Mouse (Mus musculus) heart, adult 18-20 months (tissue): ENCODE measurements around the gene Nxpe4. TPM values are rescaled to one million over a fixed set of nuclear protein-coding genes. Genes with fewer than 3 reads are reported as not detected.

ENCODE experiments used
- DNase-seq, 2 experiments: peaks; one replicate each; pipeline ENCODE4 v3.0.0; 2021 to 2022; ENCODE audit warnings: mixed read lengths in 1 of 2
- total RNA-seq, 2 experiments: library from RNA; stranded (reverse); gene quantifications; 2 replicates each; pipeline ENCODE4 v1.2.3; 2021

Gene Nxpe4
- total RNA-seq, 2 experiments from 2014 or later: 4.8 to 5.3 TPM

DNA sequence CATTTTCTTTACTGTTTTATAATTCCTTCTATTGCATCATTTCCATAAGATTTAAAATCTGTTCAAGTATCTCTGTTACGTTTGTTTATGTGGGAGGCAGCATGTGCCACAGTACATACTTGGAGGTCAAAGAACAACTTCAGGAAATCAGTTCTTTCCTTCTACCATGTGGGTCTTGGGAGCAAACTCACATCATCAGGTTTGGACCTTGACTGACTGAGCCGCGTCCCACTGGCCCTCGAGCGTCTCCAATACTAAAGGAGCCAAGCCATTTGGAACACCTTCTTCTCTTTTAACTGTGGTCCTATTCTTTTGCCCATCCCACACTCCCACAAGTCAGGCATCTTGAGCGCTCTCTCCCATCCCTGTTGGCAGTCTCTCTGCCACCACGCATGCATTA lies 167.8 kb downstream of the Nxpe4 start:
- no peak for DNase-seq

DNA sequence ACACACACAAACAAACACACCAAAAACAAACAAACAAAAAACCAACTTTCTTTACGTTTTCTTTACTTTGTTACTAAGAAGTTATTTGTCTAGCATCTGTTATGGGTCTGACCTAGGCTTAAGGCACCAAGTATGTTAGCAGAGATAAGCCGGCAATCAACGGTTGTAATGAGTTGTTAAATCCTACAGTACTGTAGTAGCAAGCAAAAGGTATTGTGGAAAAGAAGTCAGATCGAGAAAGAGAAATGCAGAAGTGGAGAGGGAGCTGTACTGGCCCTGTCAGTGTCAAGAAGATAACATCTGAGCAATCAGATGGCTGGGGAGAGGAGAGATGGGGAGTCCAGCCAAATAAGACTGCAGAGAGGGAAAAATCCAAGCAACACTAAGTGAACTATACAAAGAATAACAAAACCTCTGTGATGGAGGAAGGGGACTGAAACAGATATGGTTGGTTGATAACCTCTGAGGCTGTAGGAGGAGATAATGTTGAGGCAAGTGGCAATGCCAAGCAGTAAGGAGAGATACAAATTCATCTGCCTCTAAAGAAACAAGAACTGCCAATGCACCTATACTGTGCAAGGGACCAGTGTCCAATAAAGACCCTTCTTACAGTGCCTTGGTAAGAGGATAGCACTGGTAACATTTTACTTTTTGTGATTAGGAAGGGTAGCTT lies 177.1 kb downstream of the Nxpe4 start:
- no peak for DNase-seq

DNA sequence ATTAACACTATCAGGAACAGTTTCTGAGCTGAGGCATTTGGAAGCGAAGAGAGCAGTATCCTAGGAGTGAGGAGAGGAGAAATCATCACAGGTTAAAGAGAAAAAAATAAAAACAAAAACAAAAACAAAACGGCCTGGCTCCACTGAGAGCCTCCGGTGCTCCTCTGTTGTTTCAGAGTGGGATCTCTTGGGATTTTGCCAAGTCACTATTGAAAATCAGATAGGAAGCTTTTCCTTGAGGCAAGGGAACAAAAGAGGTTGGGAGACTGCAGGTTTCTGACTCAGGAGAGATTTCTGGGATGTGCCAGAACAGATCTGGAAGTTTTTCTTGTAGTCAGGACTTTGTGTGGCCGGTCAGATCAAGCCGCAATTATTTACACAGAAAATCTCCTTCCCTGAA lies 177.7 kb downstream of the Nxpe4 start:
- DNase-seq: peak; percentile 18 to 34

DNA sequence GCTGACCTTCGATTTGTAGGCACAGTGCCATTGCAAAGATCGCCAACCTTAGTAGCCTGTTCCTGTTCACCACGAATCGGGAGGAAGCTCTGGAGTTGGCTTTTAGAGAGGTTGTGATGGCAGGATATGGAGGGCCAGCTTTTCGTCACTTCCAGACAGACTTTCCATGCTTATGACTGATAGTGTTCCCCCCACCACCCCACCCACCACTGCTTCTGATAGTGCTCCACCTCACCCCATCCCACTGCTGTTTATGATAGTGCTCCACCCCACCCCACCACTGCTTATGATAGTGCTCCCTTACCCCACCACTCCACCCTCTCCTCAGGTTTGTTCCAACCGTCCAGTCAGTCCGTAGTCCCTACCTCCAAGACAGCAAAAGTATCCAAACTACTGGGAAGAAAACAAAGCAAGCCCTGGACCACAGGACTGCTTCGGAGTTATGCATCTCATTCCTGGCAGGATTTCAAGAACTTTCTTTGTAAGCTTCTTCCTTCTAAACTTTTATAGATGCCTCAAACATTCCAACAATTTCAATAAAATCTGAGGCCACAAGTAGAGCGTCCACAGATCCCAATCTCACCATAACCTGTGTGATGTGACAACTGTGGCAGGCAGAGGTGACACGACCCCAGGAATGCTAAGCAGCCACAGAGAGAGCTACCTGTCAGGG lies 179.0 kb downstream of the Nxpe4 start:
- DNase-seq: no peak

DNA sequence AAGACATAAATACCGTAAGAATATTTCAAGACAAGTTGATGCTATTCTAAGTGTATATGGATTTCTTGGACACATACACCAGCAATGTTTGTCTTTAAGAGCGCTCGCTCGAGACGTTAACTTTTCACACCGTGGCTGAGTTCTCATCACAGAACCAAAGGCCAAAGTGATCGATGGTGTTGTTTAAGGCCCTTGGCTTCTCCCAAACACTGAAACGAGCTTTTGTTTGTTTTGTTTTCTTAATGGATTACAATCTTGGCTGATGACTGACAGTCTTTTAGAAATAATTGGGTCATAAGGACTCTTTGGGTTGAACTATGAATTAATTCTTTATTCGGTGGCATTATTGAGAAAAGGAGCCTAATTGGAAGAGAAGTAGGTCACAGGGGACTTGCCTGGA lies 183.6 kb downstream of the Nxpe4 start:
- no peak for DNase-seq

DNA sequence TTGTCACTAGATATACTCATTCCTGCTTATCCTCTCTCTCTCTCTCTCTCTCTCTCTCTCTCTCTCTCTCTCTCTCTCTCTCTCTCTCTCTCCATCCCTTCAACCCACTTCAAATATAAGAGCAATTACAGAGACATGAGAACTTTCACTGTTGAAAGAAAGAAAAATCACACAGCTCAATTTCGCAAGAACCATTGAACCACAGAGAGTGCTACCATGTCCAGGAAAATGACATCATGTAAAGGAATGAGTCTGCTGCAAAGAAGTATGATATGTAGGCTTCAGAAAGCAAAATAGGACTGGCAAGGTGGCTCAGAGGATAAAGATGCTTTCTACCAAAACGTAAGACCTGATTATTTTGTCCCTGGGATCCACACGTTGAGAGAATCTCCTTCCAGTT lies 184.0 kb downstream of the Nxpe4 start:
- no peak for DNase-seq

DNA sequence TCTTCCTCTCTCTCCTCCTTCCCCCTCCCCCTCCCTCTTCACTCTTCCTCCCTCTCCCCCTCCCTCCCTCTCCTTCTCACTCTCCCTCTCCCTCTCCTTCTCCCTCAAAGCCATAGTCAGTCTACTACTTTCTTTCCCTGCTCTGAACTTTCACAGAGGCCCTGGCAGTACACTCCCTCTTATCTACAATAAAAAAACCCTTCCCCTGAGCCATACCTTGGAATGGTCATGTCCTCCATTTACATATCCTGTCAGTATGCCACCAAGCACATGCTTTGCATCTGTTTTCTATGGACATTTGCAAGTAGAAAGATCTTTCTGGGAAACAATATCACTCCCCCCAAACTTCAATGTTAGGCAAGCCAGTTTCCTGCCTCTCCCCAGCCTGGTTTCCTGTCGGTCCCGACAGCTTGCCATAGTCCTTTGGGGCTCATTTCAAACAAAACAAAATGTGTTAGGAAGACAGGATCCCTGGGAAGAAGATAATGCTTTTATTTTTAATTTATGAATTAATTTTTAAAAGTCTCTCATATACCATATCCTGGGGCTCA lies 191.4 kb downstream of the Nxpe4 start, which contains the start of gene Nxpe2:
Gene Nxpe2 (minus strand): TSS at position 307 of the 551 bp plus-strand sequence.
- DNase-seq: peak; percentile 42 to 57

DNA sequence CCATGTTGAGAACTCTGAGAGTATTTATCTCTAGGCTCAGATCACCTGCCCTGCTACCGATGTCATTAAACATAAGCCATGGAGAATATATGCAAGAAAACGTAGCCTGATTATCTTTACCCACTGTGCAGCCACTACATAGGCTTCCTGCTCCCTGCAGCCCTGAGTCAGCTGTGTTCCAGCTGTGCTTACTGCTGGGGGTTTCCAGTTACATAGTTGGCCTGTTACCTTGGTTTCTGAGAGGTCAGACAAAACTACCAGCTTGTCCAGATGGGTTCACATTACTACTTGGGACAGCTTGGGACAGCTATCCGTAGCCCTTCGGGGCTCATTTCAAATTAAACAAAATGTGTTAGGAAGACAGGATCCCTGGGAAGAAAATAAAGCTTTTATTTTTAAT lies 192.3 kb downstream of the Nxpe4 start:
- peak in 1 of 2 experiments; percentile 15 for DNase-seq

DNA sequence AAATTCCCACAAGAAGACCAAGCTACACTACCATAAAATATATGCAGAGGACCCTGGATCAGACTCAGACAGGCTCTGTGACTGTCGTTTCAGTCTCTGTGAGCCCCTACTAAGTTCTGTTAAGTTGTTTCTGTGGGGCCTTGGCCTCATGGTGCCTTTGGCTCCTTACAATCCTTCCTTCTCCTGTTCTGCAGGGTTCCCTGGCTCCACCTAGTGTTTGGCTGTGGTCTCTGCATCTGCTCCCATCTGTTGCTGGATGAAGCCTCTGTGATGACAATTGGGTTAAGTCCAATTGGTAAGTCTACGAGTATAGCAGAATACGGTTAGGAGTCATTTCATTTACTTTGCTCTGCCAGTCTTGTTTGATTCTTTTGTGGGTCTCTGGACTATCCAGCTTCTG lies 193.0 kb downstream of the Nxpe4 start:
- peak; percentile 86 to 87 for DNase-seq

DNA sequence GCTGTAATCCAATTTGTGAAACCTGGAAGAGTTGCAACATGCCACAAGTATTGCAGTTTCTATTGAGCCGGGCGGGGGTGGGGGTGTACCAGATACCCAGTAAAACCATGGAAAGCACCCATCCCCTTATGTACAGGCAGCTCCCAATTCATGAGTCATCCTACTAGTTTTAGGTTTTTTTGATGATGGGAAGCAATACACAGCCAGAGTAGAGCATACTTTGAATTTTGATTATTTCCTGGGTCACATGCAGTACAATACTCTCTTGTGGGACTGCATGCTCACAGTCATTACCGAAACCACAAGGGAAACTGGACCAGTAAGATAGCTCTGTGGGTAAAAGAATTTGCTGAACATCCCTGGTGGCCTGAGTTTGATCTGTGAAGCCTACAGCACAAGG lies 195.3 kb downstream of the Nxpe4 start:
- no peak for DNase-seq

DNA sequence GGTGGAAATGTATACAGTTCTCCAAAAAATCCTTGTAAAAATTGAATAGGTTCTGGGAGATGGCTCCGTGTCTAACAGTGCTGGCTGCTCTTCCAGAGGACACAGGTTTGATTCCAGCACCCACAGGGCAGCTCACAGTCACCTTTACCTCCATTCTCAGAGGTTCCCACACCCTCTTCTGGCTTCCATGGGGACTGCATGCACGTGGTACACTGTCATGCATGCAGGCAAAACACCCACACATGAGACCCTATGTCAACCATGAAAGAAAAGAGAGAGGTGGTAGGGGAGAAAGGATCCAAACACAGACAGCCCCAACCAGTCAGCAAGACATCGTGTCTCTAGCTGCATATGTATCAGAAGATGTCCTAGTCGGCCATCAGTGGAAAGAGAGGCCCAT lies 199.0 kb downstream of the Nxpe4 start:
- DNase-seq: no peak

DNA sequence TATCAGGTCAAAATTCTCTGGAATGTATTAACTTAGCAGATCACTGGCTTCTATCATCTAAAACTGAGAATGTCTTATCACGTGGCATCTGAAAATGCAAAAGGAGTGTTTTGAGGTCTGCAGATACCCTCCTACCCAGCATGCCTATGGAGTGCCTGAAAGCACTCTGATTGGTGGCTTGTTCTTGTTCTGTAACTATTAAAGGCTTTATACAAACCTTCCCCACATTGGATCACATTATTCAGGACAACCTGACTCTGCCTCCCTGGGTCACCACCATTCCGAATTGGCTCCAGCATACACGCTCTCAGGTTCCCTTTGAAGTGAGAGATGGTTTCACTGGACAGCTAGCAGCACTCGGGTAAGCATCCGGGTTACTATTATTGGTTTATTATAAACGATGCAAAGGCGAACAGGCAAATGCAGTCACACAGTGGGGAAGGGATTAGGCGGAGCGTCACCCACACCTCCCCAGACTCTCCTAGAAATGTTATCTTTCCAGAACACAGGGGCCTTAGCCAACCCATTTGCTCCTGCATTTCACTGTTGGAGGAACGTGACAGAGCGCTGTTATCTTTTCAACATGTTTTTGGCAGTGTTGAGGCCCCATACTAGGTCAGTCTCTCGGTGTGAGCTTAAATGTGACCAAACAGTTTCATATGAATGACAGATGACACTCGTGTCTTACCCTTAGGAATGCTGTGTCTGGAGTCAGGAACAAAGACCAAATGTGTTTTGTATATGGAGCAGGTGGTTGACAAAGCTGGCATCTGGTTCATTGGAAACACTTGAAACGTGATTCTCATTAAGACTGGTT lies 200.2 kb downstream of the Nxpe4 start:
- DNase-seq: no peak

DNA sequence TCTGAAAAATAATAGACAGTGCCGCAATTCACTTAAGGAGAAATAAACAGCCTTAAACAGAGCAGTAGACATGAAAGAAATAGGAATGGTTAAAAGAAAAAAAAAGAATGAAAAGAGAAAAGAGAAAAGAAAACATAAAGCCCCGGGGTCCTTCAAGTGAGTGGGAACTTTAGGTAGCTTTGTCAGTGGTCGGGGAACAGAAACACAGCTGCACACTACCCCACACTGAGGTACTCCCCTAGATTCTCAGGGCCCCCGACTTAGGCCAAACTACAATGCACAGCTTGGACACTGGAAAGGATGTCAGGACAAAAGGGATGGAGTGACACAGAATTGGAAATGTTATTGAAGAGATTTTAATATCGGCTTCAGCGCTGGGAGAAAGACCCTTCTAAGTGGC lies 200.9 kb downstream of the Nxpe4 start:
- no peak for DNase-seq

DNA sequence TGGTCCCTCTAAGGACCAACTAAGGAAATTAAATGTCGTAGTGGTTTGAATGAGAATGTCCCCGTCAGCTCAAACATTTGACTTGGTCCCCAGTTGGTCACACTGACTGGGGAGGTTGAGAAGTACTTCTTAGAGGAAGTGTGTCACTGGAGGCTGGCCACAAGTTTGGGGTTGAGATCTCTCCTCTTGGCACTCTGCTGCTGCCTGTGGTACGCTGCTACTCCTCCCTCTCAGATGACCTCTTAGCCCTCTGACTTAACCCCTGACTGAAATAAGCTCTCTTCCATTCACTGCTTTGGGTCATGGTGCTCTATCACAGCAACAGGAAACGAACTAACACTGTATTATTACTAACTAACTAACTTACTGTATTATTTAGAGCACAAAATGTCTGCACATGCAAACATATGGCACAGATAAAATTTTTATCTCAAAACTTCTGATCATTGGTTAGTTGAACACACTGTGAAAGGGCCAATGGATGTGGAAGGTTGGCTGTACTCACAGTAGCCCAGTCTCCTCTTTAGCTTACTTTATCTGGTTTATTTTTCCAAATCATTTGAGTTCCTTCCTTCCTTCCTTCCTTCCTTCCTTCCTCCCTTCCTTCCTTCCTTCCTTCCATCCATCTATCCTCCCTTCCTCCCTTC lies 211.5 kb downstream of the Nxpe4 start:
- no peak for DNase-seq

DNA sequence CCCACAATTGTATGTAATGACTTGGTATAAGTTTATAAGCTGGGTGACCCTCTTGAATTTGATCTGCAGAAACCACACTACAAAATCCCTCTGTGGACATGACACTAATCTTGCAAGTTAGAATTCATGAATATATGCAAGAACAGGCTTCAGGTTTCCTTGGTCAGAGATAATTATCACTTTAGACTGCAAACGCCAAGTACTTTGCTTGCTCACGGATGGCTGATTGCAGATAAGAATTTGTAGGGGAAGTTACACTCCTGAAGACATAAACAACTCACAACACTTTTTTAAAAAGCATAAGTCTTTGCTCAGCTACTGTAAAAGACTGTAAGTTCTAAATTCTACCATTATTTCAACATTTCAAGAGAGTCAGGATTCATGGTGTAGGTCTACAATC lies 212.5 kb downstream of the Nxpe4 start:
- DNase-seq: no peak

DNA sequence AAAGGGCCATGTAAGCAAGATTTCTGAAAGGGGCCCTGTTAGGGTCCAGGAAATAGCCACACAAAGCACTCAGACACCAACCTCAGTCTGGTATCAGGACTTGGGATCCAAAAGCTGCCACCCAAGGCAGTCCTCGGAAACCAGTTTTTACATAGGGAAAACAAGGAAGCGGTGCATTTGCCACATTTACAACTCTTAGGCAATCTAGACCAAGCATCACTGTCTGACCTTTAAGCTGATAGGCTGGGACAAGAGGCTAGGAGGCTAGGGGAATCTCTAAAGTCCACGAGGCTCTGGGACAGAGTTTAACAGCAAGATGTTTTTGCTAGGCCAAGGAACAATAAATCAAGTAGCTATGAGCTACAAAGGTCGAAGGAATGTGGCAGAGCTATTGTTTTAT lies 226.6 kb downstream of the Nxpe4 start:
- no peak for DNase-seq

DNA sequence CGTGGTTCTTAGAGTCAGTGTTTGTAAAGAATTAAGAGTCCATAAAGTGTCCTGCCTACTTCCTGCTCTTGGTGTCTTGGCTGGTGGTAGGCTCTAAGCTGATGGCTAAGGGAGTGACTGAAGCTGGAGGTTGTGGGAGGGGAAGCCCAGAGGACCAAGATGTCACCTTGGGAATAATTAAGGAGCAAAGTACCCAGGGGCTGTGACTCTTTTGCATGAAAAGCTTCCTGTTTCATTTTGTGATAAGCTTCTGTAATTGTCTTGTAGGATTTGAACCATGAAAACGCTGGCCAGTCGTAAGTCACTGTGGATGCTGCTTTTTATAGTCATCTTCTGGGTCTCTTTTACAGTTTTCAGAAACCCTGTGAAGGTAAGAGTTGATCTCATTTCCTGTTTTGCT lies 228.2 kb downstream of the Nxpe4 start:
- DNase-seq: no peak

DNA sequence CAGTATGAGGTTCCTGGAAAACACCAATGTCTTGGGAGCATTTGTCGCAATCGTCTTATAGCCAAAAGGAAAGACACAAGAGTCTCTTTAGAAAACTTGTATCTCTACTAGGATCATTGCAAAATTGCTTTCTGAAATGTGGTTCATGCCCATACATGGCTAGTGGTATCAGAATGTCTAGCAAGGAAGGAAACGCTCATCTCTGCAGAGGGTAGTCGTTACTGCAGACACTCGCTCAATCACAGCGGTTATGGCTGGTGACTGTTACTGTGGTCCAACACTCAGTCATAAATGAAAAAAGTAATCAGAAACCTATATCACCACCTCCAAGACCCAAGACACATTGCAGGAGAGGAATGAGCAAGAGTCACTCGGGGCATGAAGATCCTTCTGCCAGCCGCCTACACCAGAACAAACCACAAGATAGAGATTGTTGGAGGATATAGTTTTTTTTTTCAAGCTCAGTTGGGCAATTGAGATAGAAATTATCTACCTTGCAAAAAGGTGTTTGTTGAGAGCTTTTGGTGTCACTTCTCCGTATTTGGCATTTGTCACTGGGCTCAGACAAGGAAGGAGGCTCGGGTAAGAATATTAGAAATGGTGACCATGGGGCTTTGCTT lies 241.9 kb downstream of the Nxpe4 start:
- no peak for DNase-seq

DNA sequence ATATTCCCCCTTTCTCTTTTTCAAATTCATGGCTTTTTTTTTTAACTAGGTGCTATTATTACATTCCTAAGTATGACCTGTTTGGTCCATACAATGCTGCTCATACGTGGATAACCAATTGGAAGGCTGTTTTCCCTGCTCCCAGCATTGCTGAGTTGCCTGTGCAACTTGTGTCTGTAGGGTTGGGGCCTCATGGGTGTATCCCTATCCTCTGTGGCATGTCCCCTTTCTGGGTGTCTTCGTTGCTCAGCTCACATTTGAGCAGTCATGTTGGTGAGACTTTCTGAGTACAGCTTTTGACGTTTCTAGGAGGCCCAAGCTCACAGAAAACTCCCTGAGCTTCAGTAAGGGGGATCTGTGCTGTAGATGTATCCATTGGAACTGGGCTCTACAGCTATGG lies 242.9 kb downstream of the Nxpe4 start:
- no peak for DNase-seq

DNA sequence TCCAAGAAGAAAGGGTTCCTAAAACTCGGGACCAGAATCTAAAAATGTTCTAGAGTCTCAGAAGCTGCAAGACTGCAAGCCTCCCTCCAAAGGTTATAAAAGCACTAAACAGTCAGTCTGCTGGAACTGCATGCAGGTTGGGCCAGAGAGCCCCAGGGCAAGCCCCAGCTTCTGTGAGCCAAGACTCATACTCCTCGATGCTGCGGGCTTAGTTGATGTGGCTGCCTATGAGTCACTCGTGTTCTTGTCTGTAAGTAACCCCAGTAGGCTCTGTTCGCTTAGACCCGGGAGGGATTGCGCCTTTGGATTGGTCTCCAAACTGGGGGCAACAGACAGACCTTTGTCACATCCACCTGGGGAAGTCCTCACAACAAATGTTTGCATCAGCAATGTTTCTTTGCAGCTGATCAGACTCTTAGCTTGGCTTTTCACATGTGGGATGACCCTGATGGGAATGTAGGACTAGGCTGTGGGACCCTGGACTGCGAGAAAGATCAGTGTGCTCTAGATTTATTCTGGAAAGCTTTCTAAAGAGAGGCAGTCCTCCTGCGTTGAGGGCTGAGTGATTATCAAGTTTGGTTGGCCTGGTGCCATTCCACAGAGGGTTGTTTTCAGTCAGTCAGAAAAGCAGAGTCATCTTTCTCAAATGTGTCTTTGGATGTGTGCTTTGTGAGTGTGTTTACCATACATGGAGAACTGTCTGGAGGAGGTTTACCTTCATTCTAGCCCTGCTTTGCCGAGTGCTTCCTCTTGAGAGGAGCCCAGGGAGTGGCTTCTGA lies 245.9 kb downstream of the Nxpe4 start:
- DNase-seq: no peak
